Mouse (Mus musculus) liver, adult 2 months (tissue): Measurements from ENCODE around the gene Ttc16.

Experiments
- CTCF ChIP-seq: fragments of 200-500 bp; IDR thresholded peaks from 2 replicates; pipeline ENCODE4 v1.5.1; 2011; ENCODE audit warnings: low read depth, low read length, control low read depth
- POLR2A ChIP-seq: fragments of 200-500 bp; IDR thresholded peaks from 2 replicates; pipeline ENCODE4 v1.6.1; 2011; ENCODE audit warnings: low read length, control low read depth; ENCODE audit not compliant: insufficient read depth; ENCODE audit errors: extremely low read depth

DNA sequence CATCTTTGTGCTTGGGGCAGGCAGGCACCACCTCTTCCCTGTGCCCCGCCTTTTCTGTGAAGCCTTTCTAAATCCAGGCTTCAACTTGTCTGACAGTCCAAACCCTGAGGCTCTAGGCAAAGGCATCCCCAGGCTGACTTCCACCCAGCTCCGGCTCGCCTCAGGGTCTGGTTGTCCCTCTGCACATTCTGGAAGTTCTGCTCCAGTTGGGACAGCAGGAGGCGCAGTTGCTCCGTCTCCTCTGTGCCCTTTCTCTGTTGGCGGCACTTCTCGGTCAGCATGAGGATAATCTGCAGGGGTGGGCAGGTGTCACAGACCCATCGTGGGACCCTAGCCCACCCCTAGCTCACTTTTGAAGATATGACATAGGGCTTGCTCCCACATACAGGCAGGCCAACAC is 3.7 kb upstream of the Ttc16 start:
- TF ChIP-seq CTCF (peak; percentile 88), POLR2A (no peak)
